Mouse (Mus musculus): Measurements from ENCODE around the gene Mfsd12. TPM values are rescaled to one million over a fixed set of nuclear protein-coding genes. Genes with fewer than 3 reads are reported as not detected.

Gene Mfsd12
- polyA plus RNA-seq, 2 experiments from 2014 or later, result 1.3 to 1.5 TPM

- ATAC-seq, result peak; percentile 84
Observed at GRCm38 (mm10) chr10:81329194-81329975, 27.9 kb upstream of the Mfsd12 start.

GRCm38 (mm10) chr10:81330007-81330406 is 27.3 kb upstream of the Mfsd12 start:
- no peak for ATAC-seq

DNA sequence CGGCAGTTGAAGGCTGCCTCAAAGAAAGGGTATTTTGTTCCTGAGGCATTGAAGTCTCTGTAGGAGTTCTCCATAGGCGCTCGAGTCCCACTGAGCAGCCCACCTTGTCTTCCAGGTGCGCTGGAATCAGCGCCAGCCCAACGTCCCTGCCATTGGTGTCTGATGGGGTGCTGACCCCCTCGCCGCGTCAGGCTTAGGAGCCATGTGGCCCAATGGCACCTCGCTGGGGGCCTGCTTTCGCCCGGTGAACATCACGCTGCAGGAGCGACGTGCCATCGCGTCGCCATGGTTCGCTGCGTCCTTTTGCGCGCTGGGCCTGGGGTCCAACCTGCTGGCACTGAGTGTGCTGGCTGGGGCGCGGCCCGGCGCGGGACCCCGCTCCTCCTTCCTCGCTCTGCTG is 25.0 kb upstream of the Mfsd12 start:
- ATAC-seq, result no peak

GRCm38 (mm10) chr10:81334324-81334723 is 23.0 kb upstream of the Mfsd12 start:
- ATAC-seq, result no peak

GRCm38 (mm10) chr10:81335393-81336340 is 21.6 kb upstream of the Mfsd12 start:
- no peak for ATAC-seq

- ATAC-seq, result no peak
Observed at GRCm38 (mm10) chr10:81336558-81336957, 20.7 kb upstream of the Mfsd12 start.

GRCm38 (mm10) chr10:81340551-81341332 is 16.5 kb upstream of the Mfsd12 start:
- ATAC-seq, result no peak

DNA sequence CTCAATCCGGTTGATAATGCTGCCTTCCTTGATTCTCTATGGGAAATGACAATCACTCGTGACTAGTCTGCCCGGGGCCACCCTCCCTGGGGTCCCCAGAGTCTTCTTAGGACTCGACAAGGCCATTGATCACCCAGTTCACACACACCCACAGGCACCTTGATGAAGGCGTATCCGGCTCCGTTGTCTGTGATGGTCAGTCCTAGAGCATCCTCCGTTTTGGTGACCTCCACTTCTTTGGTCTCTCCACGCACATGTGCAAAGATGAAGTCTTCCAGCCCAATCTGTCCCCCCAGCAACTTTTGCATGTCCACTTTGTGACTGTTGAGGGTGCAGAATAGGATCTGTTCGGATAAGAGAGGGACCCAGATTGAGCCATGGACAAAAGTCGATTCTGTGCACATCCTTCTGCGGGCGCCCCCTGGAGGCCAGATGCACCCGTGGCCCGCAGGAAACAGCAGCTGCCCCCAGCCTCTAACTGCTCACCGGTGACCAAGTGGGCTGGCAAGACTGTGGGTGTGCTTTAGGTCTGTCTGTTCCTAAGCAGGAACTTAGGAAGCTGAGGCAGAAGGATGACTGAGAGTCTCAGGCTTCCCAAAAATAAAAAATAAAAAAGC is 15.8 kb upstream of the Mfsd12 start:
- peak; percentile 65 for ATAC-seq

DNA sequence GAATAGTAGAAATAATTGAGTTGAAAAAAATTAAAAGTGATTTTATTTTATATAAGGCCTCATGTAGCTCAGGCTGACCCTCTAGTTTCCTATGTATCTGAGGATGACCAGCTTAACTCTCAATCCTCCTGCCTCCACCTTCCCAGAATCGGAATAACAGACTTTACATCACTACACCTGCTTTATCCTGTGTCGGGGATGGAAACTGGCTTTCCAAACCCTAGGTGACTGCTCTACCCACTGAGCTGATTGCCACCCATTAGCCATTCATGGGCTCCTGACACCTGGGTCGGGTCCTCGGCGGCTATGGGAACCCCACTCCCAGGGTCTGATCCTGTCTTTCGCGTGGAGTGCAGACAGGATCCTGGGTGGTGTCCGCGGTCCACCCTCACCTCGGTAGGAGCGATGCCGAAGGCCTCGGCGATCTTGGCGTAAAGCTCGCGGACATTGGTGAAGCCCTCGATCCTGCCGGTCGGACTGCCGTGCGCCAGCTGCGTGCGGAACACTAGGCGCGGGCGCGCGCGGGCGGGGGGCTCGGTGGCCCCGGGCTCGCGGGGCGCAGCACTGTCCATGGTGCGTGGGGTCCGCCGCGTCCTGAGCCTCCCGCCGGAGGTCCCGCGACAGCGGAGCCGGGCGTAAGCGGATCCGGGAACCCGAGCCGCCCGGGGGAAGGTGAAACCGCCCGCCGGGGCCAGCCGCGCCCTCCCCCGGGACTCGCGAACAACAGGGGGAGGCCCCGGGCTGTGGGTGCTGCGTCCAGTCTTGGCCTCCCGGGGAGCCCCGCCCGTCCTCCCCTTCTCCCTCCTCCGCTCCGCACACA is 14.4 kb upstream of the Mfsd12 start, which contains the start of gene Gipc3:
TSS of gene Gipc3 (minus strand) at position 581 of the 820 bp plus-strand sequence.
- no peak for ATAC-seq

DNA sequence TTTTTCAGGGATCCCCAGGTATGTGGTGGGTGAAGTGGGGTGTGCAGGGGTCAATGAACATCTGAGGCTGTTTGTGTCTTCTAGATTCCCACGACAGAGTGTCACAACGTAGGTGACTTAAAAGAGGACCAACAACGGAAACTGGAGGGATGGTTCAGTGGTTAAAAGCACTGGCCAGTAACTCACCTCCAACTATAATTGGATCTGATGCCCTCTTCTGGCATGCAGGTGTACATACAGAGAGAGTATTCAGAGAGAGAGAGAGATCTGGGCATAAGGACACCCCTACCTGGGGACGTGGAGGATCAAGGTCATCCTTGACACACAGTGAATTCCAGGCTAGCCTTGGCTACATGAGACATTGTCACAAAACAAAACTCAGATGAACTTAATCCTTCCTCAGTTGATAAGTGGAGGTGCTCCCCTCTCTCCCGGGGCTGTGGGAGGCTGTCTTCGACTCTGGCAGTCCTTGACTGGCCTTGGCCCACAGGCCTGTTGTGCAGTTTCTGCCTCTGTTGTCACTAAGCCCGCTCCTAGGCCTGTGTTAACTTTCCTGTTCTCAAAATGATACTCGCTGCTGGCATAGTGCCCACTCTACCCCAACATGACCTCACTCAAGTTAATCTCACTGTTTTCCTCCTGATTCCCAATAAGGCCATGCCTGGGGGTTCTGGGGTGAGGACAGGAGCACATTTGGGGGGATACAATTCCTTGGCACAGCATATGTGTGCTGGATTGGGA is 12.7 kb upstream of the Mfsd12 start:
- peak; percentile 62 for ATAC-seq

GRCm38 (mm10) chr10:81345162-81345534 is 12.1 kb upstream of the Mfsd12 start:
- ATAC-seq, result no peak

DNA sequence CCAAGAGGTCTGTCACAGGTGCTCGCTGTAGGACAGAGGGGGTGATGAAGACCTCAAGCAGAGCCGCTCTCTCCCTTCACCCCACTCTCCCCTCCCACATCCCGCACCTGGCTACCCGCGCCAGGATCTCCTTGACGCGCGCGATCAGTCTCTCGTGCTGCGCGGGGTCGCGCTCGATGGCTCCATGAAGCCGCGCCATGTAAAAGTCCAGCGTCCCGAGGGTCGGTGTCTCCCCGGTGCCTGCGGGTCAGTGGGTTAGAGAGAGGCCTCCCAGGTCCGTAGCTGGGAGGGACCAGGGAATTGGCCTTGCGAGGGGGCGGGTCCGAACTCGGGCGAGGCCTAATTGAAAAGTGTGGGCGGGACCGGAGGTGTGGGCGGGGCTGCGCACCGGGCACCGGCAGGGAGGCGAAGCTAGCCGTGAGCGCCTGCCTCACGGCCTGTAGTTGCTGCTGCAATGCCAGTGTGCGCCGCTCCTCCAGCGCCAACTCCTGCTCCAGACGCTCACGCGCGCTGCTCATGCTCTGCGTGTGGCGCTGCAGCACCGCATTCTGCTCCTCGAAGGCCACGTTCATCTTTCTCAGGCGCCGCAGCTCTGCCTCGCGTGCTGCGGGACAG is 10.7 kb upstream of the Mfsd12 start:
- ATAC-seq, result no peak

DNA sequence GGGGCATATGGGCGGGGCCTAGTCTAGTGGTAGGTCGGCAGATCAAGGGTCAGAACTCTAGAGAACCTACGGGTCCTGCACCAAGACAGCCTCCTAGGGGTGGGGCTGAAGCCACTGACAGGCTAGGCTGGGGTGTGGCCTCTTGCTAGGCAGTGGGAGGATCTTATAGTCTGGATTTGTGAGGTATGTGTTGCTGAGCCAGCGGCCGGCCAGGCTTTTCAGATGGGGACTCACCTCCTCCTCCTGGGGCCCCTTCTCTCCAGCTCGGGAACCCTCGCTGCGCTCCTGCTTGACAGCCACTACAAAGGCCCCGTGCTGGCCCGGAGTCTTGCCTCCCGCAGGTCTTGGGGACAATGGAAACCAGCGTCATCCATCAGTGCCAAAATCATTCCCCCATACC is 8.1 kb upstream of the Mfsd12 start:
- ATAC-seq, result no peak

GRCm38 (mm10) chr10:81349961-81350350 is 7.3 kb upstream of the Mfsd12 start:
- ATAC-seq, result no peak

GRCm38 (mm10) chr10:81350351-81351063 is 6.8 kb upstream of the Mfsd12 start, which contains the start of gene Hmg20b:
Gene Hmg20b, minus strand, starts transcription at chr10:81350480.
- peak; percentile 95 for ATAC-seq

- ATAC-seq, result no peak
Observed at GRCm38 (mm10) chr10:81351678-81352291, 5.5 kb upstream of the Mfsd12 start.

DNA sequence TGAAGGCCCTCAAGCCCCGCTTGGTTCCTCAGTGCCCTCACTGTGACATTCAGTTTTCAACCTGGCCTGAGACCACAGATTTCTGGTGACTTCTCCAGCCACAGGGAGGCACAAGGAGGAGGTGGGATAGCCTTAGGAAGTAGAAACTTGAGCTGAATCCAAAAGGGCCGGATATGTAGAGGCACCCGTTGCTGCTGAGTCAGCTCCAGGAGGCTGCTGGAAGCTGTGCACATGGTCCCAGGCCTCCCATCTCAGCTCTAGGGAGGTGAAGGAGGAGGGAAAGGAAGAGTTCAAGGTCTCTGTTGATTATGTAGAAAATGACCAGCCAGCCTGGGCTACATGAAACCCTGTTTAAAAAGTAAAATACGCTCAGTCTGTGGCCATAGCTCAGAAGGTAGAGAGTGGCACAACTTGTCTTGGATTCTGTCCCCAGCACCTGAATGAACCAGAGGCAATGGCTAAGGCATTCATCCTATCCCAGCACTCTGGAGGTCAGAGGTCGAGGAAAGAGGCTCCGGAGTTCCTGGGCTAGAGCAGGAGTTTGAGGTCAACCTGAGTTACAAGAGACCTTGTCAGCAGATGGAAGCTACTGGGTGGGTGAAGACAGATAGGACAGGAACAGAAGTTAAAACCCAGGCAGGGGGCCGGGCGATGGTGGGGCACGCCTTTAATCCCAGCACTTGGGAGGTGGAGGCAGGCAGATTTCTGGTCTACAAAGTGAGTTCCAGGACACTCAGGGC is 2.4 kb upstream of the Mfsd12 start:
- ATAC-seq, result no peak

- no peak for ATAC-seq
Observed at GRCm38 (mm10) chr10:81355533-81355932, 1.8 kb upstream of the Mfsd12 start.
